Mouse (Mus musculus): Measurements from ENCODE around the gene Rhov.

Gene Rhov

DNA sequence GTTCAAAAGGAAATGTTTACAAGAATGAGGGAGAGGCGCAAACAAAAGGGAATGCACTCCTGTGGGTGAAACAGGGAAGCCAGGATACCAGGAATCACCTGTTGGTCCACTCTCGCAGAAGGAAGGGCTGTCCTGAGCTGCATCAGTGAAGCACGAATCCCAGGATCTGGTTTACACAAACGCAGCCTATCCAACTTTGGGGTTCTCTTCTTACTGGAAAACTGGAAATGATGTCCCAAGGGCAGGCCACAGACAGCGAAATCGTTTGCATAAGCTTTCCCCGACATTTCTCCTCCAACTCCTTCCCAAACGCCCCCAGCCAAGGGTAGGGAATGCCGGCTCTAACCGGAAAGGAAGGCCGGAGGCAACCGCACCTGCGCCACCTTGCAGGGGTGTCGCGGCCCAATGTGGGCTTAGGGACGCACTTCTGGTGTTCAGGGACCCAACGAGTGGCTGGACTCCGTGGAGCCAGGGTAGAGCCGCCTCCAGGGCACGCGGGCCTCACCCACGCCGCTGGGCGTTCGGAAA, 34.3 kb downstream of the Rhov start:
- no peak for DNase-seq

DNA sequence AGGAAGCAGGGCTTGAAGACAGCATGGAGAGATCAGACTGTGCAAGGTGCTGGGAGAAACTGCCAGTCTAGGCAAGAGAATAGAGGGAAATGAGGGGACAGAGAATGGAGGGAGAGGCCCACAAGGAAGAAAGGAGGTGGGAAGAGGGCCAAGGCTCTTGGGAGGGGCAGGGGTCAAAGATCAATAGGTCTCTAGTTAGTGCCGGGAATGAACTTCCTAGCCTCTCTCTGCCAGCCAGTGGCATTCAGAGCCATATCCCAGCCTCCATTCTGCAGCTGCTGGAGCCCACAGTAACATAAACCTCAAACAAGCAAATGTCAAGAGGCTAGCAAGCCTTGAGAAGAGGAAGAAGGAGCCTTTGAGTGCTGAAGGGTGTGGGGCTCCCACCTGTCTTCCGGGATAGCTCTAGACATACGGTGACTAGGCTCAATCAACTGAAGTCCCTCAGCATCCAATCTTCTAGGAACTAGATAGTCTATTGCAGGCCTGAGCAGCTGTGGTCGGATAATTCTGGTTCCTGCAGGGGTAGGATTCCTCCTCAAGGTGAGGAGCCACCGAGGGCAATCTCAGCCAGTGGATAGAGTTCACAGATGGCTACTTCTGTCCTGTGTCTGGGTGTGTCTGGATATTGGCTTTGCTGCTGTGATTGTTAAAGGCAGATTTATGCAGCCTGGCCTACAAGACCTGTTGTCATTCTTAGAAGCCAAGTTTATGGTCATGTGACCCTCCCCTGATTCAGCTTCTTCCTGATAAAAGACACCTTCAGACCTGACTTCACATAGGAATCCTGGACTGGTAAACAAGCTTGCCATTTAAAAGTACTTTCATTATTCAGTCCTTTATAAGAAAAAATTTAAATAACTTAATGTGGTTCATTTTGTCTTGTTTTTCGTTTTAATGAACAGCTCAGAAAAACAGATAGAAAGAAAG, 41.0 kb downstream of the Rhov start, which contains the start of gene Ppp1r14d:
Ppp1r14d (minus strand) TSS at position 132 of the 930 bp plus-strand sequence.
- DNase-seq: no peak

All from cerebellum, adult 9-10 months (tissue).